Mouse (Mus musculus) liver, embryonic 15.5 days (tissue): ENCODE results near the gene Tmem170b. TPM values are rescaled to one million over a fixed set of nuclear protein-coding genes. Genes with fewer than 3 reads are reported as not detected.
"Not testable (repeated sequence)": the region's sequence is repeated elsewhere in the genome, so short reads cannot be mapped to it uniquely, and the experiment has no call there.

ENCODE experiments used
- ATAC-seq: fragments of 200-750 bp; cut with Nextera tagmentation; 2 replicates; pipeline ENCODE4 v1.8.0; 2017; ENCODE audit warnings: moderate number of reproducible peaks, mild to moderate bottlenecking, moderate library complexity; ENCODE audit not compliant: insufficient read depth
- H3K27ac ChIP-seq: fragments of 300-500 bp; sonication (generic); replicated peaks from 2 replicates; pipeline ENCODE4 v1.5.1; 2015; ENCODE audit warnings: mild to moderate bottlenecking, inconsistent platforms
- H3K27me3 ChIP-seq: fragments of 300-500 bp; sonication (generic); 2 replicates; pipeline ENCODE4 v1.6.1; 2015; ENCODE audit warnings: mild to moderate bottlenecking, inconsistent platforms
- H3K36me3 ChIP-seq: fragments of 300-500 bp; sonication (generic); replicated peaks from 2 replicates; pipeline ENCODE4 v1.6.1; 2015; ENCODE audit warnings: moderate library complexity, mild to moderate bottlenecking, inconsistent platforms
- H3K4me1 ChIP-seq: fragments of 300-500 bp; sonication (generic); replicated peaks from 2 replicates; pipeline ENCODE4 v1.6.1; 2015; ENCODE audit warnings: inconsistent platforms
- H3K4me2 ChIP-seq: fragments of 300-500 bp; sonication (generic); 2 replicates; pipeline ENCODE4 v1.6.1; 2015; ENCODE audit warnings: moderate library complexity, mild to moderate bottlenecking, inconsistent platforms
- H3K4me3 ChIP-seq: fragments of 300-500 bp; sonication (generic); replicated peaks from 2 replicates; pipeline ENCODE4 v1.5.1; 2015; ENCODE audit warnings: mild to moderate bottlenecking, inconsistent platforms
- H3K9ac ChIP-seq: fragments of 300-500 bp; sonication (generic); 2 replicates; pipeline ENCODE4 v1.6.1; 2015; ENCODE audit warnings: moderate library complexity, mild to moderate bottlenecking, inconsistent platforms
- H3K9me3 ChIP-seq: fragments of 300-500 bp; sonication (generic); replicated peaks from 2 replicates; pipeline ENCODE4 v1.6.1; 2016; ENCODE audit warnings: inconsistent platforms
- WGBS: fragments of 180-500 bp; shearing (Covaris S2); methylation state at CpG from one replicate; pipeline ENCODE4 v1.1.7; 2015; ENCODE audit warnings: mixed read lengths; ENCODE audit not compliant: insufficient replicate concordance; 5-methylcytosine and 5-hydroxymethylcytosine counted together
- polyA plus RNA-seq: library from polyadenylated mRNA; unstranded; fragments of >200 nt; fragmentation: Nextera tagmentation; extraction: Ambion mirVana; gene quantifications from 2 replicates; pipeline ENCODE4 v1.2.1, GENCODE M21; 2015

The Tmem170b gene
- polyA plus RNA-seq, 1 experiment from 2014 or later = 5.8 TPM

- no peak for ATAC-seq
- 55% methylated on average over 7 of the region's 7 CpGs for WGBS
Observed at GRCm38 (mm10) chr13:41670386-41671130, 64.9 kb downstream of the Tmem170b start.

GRCm38 (mm10) chr13:41671136-41671705, 65.5 kb downstream of the Tmem170b start:
- no peaks in the 10 kb centered on the region for H3K4me1 ChIP-seq
- no peak for ATAC-seq
- H3K27ac ChIP-seq = no peak overlapping the region
- H3K9me3 ChIP-seq = no peaks in the 10 kb centered on the region
- no peak overlapping the region for H3K4me2 ChIP-seq
- H3K4me3 ChIP-seq = no peak overlapping the region
- WGBS = 67% methylated on average over 11 of the region's 11 CpGs
- H3K36me3 ChIP-seq = no peaks in the 10 kb centered on the region
- H3K27me3 ChIP-seq = no peaks in the 10 kb centered on the region
- no peak overlapping the region for H3K9ac ChIP-seq

More at GRCm38 (mm10) chr13:41670386-41671130, 64.9 kb downstream of the Tmem170b start:
- Histone ChIP-seq H3K36me3 (no peaks in the 10 kb centered on the region), H3K9ac (no peak overlapping the region), H3K4me3 (no peak overlapping the region), H3K9me3 (no peaks in the 10 kb centered on the region), H3K27ac (no peak overlapping the region), H3K4me1 (no peaks in the 10 kb centered on the region), H3K27me3 (no peaks in the 10 kb centered on the region), H3K4me2 (no peak overlapping the region)

DNA sequence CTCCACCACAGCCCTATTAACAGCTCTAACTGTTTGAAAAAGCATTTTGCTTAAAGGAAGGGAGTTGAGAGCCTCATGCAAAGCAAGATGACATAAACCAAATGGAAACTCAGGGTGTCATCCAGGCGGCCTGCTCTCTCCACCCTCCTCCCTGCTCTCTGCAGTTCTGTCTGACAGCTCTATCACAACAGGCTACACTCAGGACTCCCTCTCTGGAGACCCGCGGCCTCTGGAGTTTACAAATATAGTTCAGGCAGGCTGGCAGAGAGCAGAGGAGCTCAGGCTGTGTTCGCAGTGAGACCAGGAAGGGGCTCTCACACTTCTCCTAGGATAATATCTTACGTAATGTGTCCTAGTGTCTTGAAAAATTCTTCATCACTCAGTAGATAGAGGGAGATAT, 67.2 kb downstream of the Tmem170b start:
- not testable (repeated sequence) for ATAC-seq, H3K9ac ChIP-seq, H3K4me1 ChIP-seq, H3K36me3 ChIP-seq, H3K27me3 ChIP-seq, H3K4me2 ChIP-seq, H3K9me3 ChIP-seq, H3K27ac ChIP-seq, H3K4me3 ChIP-seq
- WGBS = 38% methylated on average over 5 of the region's 5 CpGs

- no peak overlapping the region for H3K4me2 ChIP-seq
- WGBS = 55% methylated on average over 4 of the region's 4 CpGs
- H3K4me3 ChIP-seq = no peak overlapping the region
- H3K4me1 ChIP-seq = no peaks in the 10 kb centered on the region
- H3K9me3 ChIP-seq = no peaks in the 10 kb centered on the region
- no peak overlapping the region for H3K9ac ChIP-seq
- H3K27ac ChIP-seq = no peak overlapping the region
- no peak for ATAC-seq
- H3K36me3 ChIP-seq = no peaks in the 10 kb centered on the region
- H3K27me3 ChIP-seq = no peaks in the 10 kb centered on the region
Observed at GRCm38 (mm10) chr13:41673541-41673940, 67.8 kb downstream of the Tmem170b start.

DNA sequence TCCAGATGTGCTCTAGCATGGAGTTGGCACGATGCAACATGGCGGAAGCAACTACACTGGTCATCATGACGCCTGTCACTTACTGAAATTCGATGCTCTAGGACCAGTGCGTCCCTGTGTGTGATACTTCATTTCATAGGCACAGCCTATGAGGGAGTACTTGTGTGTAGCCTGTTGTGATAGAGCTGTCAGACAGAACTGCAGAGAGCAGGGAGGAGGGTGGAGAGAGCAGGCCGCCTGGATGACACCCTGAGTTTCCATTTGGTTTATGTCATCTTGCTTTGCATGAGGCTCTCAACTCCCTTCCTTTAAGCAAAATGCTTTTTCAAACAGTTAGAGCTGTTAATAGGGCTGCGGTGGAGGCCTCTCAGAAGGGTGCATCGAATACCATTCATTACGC, 68.9 kb downstream of the Tmem170b start:
- H3K9me3 ChIP-seq, H3K9ac ChIP-seq, ATAC-seq, H3K27ac ChIP-seq, H3K27me3 ChIP-seq, H3K4me3 ChIP-seq, H3K4me2 ChIP-seq, H3K36me3 ChIP-seq, H3K4me1 ChIP-seq: not testable (repeated sequence)
- 68% methylated on average over 9 of the region's 9 CpGs for WGBS

DNA sequence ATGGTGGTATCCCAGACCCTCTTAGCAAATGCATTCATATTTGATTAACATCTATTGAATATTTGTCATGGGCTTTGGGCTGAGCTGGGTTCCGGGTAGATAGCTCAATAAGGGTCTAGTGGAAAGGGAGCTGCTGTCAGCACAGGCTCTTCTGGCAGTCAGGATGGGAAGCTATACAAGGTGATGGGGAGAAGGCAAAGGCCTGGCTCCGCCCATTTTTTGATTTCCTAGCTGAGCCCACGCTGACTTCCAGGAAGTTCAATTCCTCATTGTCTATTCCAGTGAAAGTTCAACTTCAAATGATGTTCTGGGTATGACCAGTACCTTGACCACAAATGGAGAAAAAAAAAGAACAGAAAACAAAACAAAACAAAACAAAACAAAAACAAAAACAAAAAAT, 69.8 kb downstream of the Tmem170b start:
- no peak for ATAC-seq
- Histone ChIP-seq H3K4me3 (no peak overlapping the region), H3K9me3 (no peaks in the 10 kb centered on the region), H3K27ac (no peak overlapping the region), H3K9ac (no peak overlapping the region), H3K4me1 (no peaks in the 10 kb centered on the region), H3K4me2 (no peak overlapping the region), H3K27me3 (no peaks in the 10 kb centered on the region), H3K36me3 (no peaks in the 10 kb centered on the region)
- 59% methylated on average over 3 of the region's 3 CpGs for WGBS

- Histone ChIP-seq H3K4me1 (no peaks in the 10 kb centered on the region), H3K9me3 (no peaks in the 10 kb centered on the region), H3K27me3 (no peaks in the 10 kb centered on the region), H3K9ac (no peak overlapping the region), H3K27ac (no peak overlapping the region), H3K36me3 (no peaks in the 10 kb centered on the region), H3K4me3 (no peak overlapping the region), H3K4me2 (no peak overlapping the region)
- 60% methylated on average over 9 of the region's 9 CpGs for WGBS
- no peak for ATAC-seq
Observed at GRCm38 (mm10) chr13:41675966-41676835, 70.5 kb downstream of the Tmem170b start.

DNA sequence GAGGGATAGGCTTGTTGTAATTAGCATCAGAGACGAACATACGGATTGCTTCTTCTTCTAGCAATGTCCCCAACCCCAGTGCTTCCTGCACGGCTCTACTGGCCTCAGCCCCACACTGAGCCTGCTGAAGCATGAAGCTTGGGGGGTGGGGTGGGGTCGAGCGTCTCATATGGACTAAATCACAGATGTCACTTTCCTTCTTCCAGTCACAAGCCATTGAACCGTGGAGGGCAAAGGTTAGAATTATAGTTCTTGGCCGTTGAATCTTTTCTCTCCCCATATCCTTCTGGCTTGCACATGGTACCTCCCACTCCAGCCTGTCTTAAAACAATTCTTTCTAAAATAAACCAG, 71.1 kb downstream of the Tmem170b start:
- Histone ChIP-seq H3K4me3 (no peak overlapping the region), H3K36me3 (no peaks in the 10 kb centered on the region), H3K27me3 (no peaks in the 10 kb centered on the region), H3K4me2 (no peak overlapping the region), H3K9me3 (no peaks in the 10 kb centered on the region), H3K9ac (no peak overlapping the region), H3K4me1 (no peaks in the 10 kb centered on the region), H3K27ac (no peak overlapping the region)
- ATAC-seq = no peak
- WGBS = 69% methylated on average over 7 of the region's 7 CpGs

- no peaks in the 10 kb centered on the region for H3K27me3 ChIP-seq
- no peaks in the 10 kb centered on the region for H3K4me1 ChIP-seq
- H3K27ac ChIP-seq = no peak overlapping the region
- no peak overlapping the region for H3K4me3 ChIP-seq
- ATAC-seq = no peak
- H3K9ac ChIP-seq = no peak overlapping the region
- 62% methylated on average over 12 of the region's 12 CpGs for WGBS
- no peaks in the 10 kb centered on the region for H3K9me3 ChIP-seq
- no peaks in the 10 kb centered on the region for H3K36me3 ChIP-seq
- H3K4me2 ChIP-seq = no peak overlapping the region
Observed at GRCm38 (mm10) chr13:41680854-41681549, 75.3 kb downstream of the Tmem170b start.

GRCm38 (mm10) chr13:41682341-41683119, 76.8 kb downstream of the Tmem170b start:
- H3K36me3 ChIP-seq = no peaks in the 10 kb centered on the region
- WGBS = 64% methylated on average over 12 of the region's 12 CpGs
- no peak overlapping the region for H3K4me2 ChIP-seq
- no peak overlapping the region for H3K27ac ChIP-seq
- no peak for ATAC-seq
- H3K9ac ChIP-seq = no peak overlapping the region
- no peaks in the 10 kb centered on the region for H3K27me3 ChIP-seq
- H3K4me1 ChIP-seq = no peaks in the 10 kb centered on the region
- no peak overlapping the region for H3K4me3 ChIP-seq
- no peaks in the 10 kb centered on the region for H3K9me3 ChIP-seq
